Mouse (Mus musculus) lung, adult 2 months (tissue): ENCODE measurements around the gene Emx2.

ENCODE experiments used
- CTCF ChIP-seq: fragments of 200-500 bp; IDR thresholded peaks from 2 replicates; pipeline ENCODE4 v1.5.1; 2011; ENCODE audit warnings: mild to moderate bottlenecking, low read length, control low read depth; ENCODE audit not compliant: insufficient read depth
- POLR2A ChIP-seq: fragments of 200-500 bp; IDR thresholded peaks from 2 replicates; pipeline ENCODE4 v1.6.1; 2011; ENCODE audit warnings: low read depth, mild to moderate bottlenecking, control low read depth, low read length, borderline replicate concordance; ENCODE audit errors: extremely low read depth

- TF ChIP-seq CTCF, result no peak
- TF ChIP-seq POLR2A, result no peak
These were observed 5.8 kb downstream of the Emx2 start for GRCm38 (mm10) chr19:59463842-59464443.
